Mouse (Mus musculus) MEL (cell line): ENCODE measurements around the gene Tenm3. TPM values are rescaled to one million over a fixed set of nuclear protein-coding genes. Genes with fewer than 3 reads are reported as not detected.

ENCODE experiments used
- DNase-seq: peaks from one replicate; pipeline ENCODE4 v3.0.0; 2011; ENCODE audit warnings: low read depth, low spot score
- H3K27ac ChIP-seq: 2 replicates; pipeline ENCODE4 v1.5.1; 2012; ENCODE audit warnings: low read depth, mild to moderate bottlenecking, control low read depth, low read length, moderate library complexity; ENCODE audit not compliant: control insufficient read depth
- H3K27me3 ChIP-seq, 2 experiments: fragments of 150-350 bp in 1 of 2; sonication (generic) in 1 of 2; 2 replicates each; pipeline ENCODE4 v1.6.1; 2012; ENCODE audit warnings: low read length in 2 of 2, mild to moderate bottlenecking in 2 of 2, improper control_type of control experiment in 1 of 2, moderate library complexity in 1 of 2; ENCODE audit not compliant: insufficient read depth in 2 of 2, control insufficient read depth in 1 of 2
- H3K36me3 ChIP-seq, 2 experiments: 2 replicates each; pipeline ENCODE4 v1.6.1; 2012 to 2014; ENCODE audit warnings: low read length in 2 of 2, improper control_type of control experiment in 1 of 2, inconsistent platforms in 1 of 2, mild to moderate bottlenecking in 1 of 2; ENCODE audit not compliant: insufficient read depth in 2 of 2, control insufficient read depth in 1 of 2
- H3K4me1 ChIP-seq, 2 experiments: fragments of 150-350 bp in 1 of 2; sonication (generic) in 1 of 2; 2 replicates each; pipeline ENCODE4 v1.6.1; 2012; ENCODE audit warnings: low read length in 2 of 2, improper control_type of control experiment in 1 of 2, mild to moderate bottlenecking in 1 of 2; ENCODE audit not compliant: insufficient read depth in 2 of 2, control insufficient read depth in 1 of 2
- H3K4me3 ChIP-seq, 2 experiments: fragments of 150-350 bp in 1 of 2; sonication (generic) in 1 of 2; 2 replicates each; pipeline ENCODE4 v1.5.1; 2012; ENCODE audit warnings: low read depth in 2 of 2, low read length in 2 of 2, mild to moderate bottlenecking in 2 of 2, moderate library complexity in 2 of 2, control low read depth in 1 of 2, improper control_type of control experiment in 1 of 2; ENCODE audit not compliant: control insufficient read depth in 1 of 2, insufficient read depth in 1 of 2
- H3K79me2 ChIP-seq: 2 replicates; pipeline ENCODE4 v1.6.1; 2012; ENCODE audit warnings: mild to moderate bottlenecking, low read length, moderate library complexity; ENCODE audit not compliant: control insufficient read depth, poor library complexity, insufficient read depth
- H3K9ac ChIP-seq: 2 replicates; pipeline ENCODE4 v1.6.1; 2012; ENCODE audit warnings: low read depth, mild to moderate bottlenecking, control low read depth, low read length, moderate library complexity; ENCODE audit not compliant: control insufficient read depth, poor library complexity, severe bottlenecking
- H3K9me3 ChIP-seq: fragments of 150-350 bp; sonication (generic); replicated peaks from 2 replicates; pipeline ENCODE4 v1.6.1; 2012; ENCODE audit warnings: mild to moderate bottlenecking, low read length, improper control_type of control experiment, moderate library complexity; ENCODE audit not compliant: insufficient read depth
- BHLHE40 ChIP-seq: IDR thresholded peaks from 2 replicates; pipeline ENCODE4 v1.6.1; 2012; ENCODE audit warnings: low read depth, mild to moderate bottlenecking, inconsistent platforms, low read length, improper control_type of control experiment, borderline replicate concordance
- CHD1 ChIP-seq: IDR thresholded peaks from 2 replicates; pipeline ENCODE4 v1.6.1; 2012; ENCODE audit warnings: low read depth, mild to moderate bottlenecking, inconsistent platforms, low read length, improper control_type of control experiment
- E2F4 ChIP-seq: IDR thresholded peaks from 2 replicates; pipeline ENCODE4 v1.6.1; 2011; ENCODE audit warnings: low read depth, low read length, improper control_type of control experiment, borderline replicate concordance
- ELF1 ChIP-seq: IDR thresholded peaks from 2 replicates; pipeline ENCODE4 v1.6.1; 2014; ENCODE audit warnings: low read depth, mild to moderate bottlenecking, inconsistent platforms, low read length, improper control_type of control experiment, moderate library complexity
- EP300 ChIP-seq, 2 experiments: IDR thresholded peaks; 2 replicates each; pipeline ENCODE4 v1.6.1; 2011; ENCODE audit warnings: improper control_type of control experiment in 2 of 2, low read length in 2 of 2, low read depth in 1 of 2, mild to moderate bottlenecking in 1 of 2
- ETS1 ChIP-seq: IDR thresholded peaks from 2 replicates; pipeline ENCODE4 v1.6.1; 2012; ENCODE audit warnings: low read depth, mild to moderate bottlenecking, inconsistent platforms, low read length, improper control_type of control experiment, moderate library complexity
- GABPA ChIP-seq: IDR thresholded peaks from 2 replicates; pipeline ENCODE4 v1.6.1; 2012; ENCODE audit warnings: low read depth, mild to moderate bottlenecking, inconsistent platforms, low read length, improper control_type of control experiment, moderate library complexity
- HCFC1 ChIP-seq: IDR thresholded peaks from 2 replicates; pipeline ENCODE4 v1.6.1; 2012; ENCODE audit warnings: low read depth, mild to moderate bottlenecking, inconsistent platforms, low read length, improper control_type of control experiment, moderate library complexity
- JUND ChIP-seq: IDR thresholded peaks from 2 replicates; pipeline ENCODE4 v1.6.1; 2011; ENCODE audit warnings: low read depth, mild to moderate bottlenecking, improper control_type of control experiment, low read length
- MAZ ChIP-seq: IDR thresholded peaks from 2 replicates; pipeline ENCODE4 v1.6.1; 2012; ENCODE audit warnings: low read depth, mild to moderate bottlenecking, inconsistent platforms, low read length, improper control_type of control experiment
- MEF2A ChIP-seq: IDR thresholded peaks from 2 replicates; pipeline ENCODE4 v1.6.1; 2014; ENCODE audit warnings: low read depth, mild to moderate bottlenecking, inconsistent platforms, low read length, improper control_type of control experiment; ENCODE audit not compliant: poor library complexity, insufficient replicate concordance, severe bottlenecking; ENCODE audit errors: extremely low read depth
- MYB ChIP-seq: IDR thresholded peaks from 2 replicates; pipeline ENCODE4 v1.6.1; 2011; ENCODE audit warnings: mild to moderate bottlenecking, low read depth, low read length, improper control_type of control experiment
- NELFE ChIP-seq: IDR thresholded peaks from 2 replicates; pipeline ENCODE4 v1.6.1; 2011; ENCODE audit warnings: low read depth, low read length, improper control_type of control experiment
- NRF1 ChIP-seq: IDR thresholded peaks from 2 replicates; pipeline ENCODE4 v1.6.1; 2014; ENCODE audit warnings: low read depth, mild to moderate bottlenecking, inconsistent platforms, low read length, improper control_type of control experiment, moderate library complexity; ENCODE audit not compliant: poor library complexity, insufficient read depth, severe bottlenecking
- POLR2A ChIP-seq, 2 experiments: IDR thresholded peaks; 2 replicates each; pipeline ENCODE4 v1.6.1; 2011 to 2012; ENCODE audit warnings: low read length in 2 of 2, mild to moderate bottlenecking in 2 of 2, control low read depth in 1 of 2, improper control_type of control experiment in 1 of 2, low read depth in 1 of 2, moderate library complexity in 1 of 2; ENCODE audit not compliant: control insufficient read depth in 1 of 2, insufficient read depth in 1 of 2, poor library complexity in 1 of 2
- SIN3A ChIP-seq: IDR thresholded peaks from 2 replicates; pipeline ENCODE4 v1.6.1; 2012; ENCODE audit warnings: low read length, improper control_type of control experiment, inconsistent platforms
- TAL1 ChIP-seq: IDR thresholded peaks from 2 replicates; pipeline ENCODE4 v1.6.1; 2012; ENCODE audit warnings: mild to moderate bottlenecking, inconsistent platforms, low read length, moderate library complexity, mixed read lengths
- UBTF ChIP-seq: IDR thresholded peaks from 2 replicates; pipeline ENCODE4 v1.6.1; 2012; ENCODE audit warnings: low read depth, mild to moderate bottlenecking, inconsistent platforms, low read length, improper control_type of control experiment, moderate library complexity, borderline replicate concordance; ENCODE audit not compliant: insufficient read depth
- USF1 ChIP-seq: IDR thresholded peaks from 2 replicates; pipeline ENCODE4 v1.6.1; 2014; ENCODE audit warnings: low read depth, mild to moderate bottlenecking, inconsistent platforms, low read length, improper control_type of control experiment, moderate library complexity
- USF2 ChIP-seq, 2 experiments: IDR thresholded peaks; 2 replicates each; pipeline ENCODE4 v1.6.1; 2011 to 2012; ENCODE audit warnings: improper control_type of control experiment in 2 of 2, low read length in 2 of 2, borderline replicate concordance in 1 of 2, inconsistent platforms in 1 of 2, low read depth in 1 of 2, mild to moderate bottlenecking in 1 of 2; ENCODE audit not compliant: insufficient read depth in 1 of 2
- ZC3H11A ChIP-seq: IDR thresholded peaks from 2 replicates; pipeline ENCODE4 v1.6.1; 2012; ENCODE audit warnings: low read depth, mild to moderate bottlenecking, inconsistent platforms, low read length, improper control_type of control experiment
- ZKSCAN1 ChIP-seq: IDR thresholded peaks from 2 replicates; pipeline ENCODE4 v1.6.1; 2012; ENCODE audit warnings: low read depth, mild to moderate bottlenecking, inconsistent platforms, low read length, improper control_type of control experiment, moderate library complexity
- ZMIZ1 ChIP-seq: IDR thresholded peaks from 2 replicates; pipeline ENCODE4 v1.6.1; 2012; ENCODE audit warnings: low read depth, mild to moderate bottlenecking, inconsistent platforms, low read length, improper control_type of control experiment, moderate library complexity
- polyA plus RNA-seq, 2 experiments: library from polyadenylated mRNA; stranded (reverse) in 1 of 2; unstranded in 1 of 2; fragments of >175 nt in 1 of 2; fragments of >200 nt in 1 of 2; gene quantifications; 2 replicates each; pipeline versions ENCODE4 v1.2.1 to v1.2.4; 2012; ENCODE audit warnings: low replicate concordance in 2 of 2, low read depth in 1 of 2; ENCODE audit not compliant: insufficient read length in 2 of 2, insufficient read depth in 1 of 2, missing spikeins in 1 of 2
- total RNA-seq: library from RNA; depleted of rRNA; stranded (reverse); fragments of 300-350 nt; gene quantifications from 2 replicates; pipeline ENCODE4 v1.2.3, GENCODE M21; 2012

The Tenm3 gene
- total and polyA plus RNA-seq, 3 experiments, result not detected

DNA sequence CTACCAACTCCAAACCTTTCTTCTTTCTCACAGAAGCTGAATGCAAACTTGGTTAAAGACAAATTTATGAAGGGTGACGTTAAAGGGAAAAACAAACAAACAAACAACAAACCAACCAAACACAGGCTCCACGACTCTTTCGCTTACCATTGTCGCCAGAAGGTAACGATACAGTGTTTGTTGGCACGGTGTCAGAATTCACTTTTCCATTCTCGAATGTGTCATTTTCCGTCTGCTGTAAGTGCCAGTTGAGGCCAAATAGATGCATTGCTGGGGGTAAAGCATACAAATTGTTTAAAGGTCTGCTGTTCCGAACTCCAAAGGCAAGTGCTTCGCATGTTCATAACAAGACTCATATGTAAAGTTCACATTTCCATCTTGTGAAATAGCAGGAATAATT is 476.6 kb downstream of the Tenm3 start:
- Histone ChIP-seq H3K9ac (no peak overlapping the region), H3K9me3 (no peaks in the 10 kb centered on the region), H3K36me3 (no peaks in the 10 kb centered on the region), H3K79me2 (no peaks in the 10 kb centered on the region), H3K4me3 (no peak overlapping the region), H3K27me3 (no peaks in the 10 kb centered on the region), H3K27ac (no peak overlapping the region), H3K4me1 (no peaks in the 10 kb centered on the region)
- DNase-seq, result no peak
- TF ChIP-seq USF2 (IDR thresholded peaks at IDR 0.05; ENCODE audit: borderline replicate concordance in 1 of 2, insufficient read depth in 1 of 2, low read depth in 1 of 2, low read length in 2 of 2) (no peak), BHLHE40 (no peak), E2F4 (no peak), TAL1 (no peak), MEF2A (no peak), NRF1 (no peak), NELFE (no peak), GABPA (no peak), MYB (no peak), POLR2A (IDR thresholded peaks at IDR 0.05; ENCODE audit: control insufficient read depth in 1 of 2, insufficient read depth in 1 of 2, low read depth in 1 of 2, low read length in 2 of 2, poor library complexity in 1 of 2) (no peak), HCFC1 (no peak), ZKSCAN1 (no peak), ZMIZ1 (no peak)

- no peak overlapping the region for H3K9ac ChIP-seq
- no peak overlapping the region for H3K27ac ChIP-seq
- no peaks in the 10 kb centered on the region for H3K9me3 ChIP-seq
- H3K4me3 ChIP-seq, result no peak overlapping the region
- no peaks in the 10 kb centered on the region for H3K27me3 ChIP-seq
- TF ChIP-seq CHD1 (no peak), JUND (no peak), GABPA (no peak), MEF2A (no peak), SIN3A (no peak), EP300 (IDR thresholded peaks at IDR 0.05; ENCODE audit: low read depth in 1 of 2, low read length in 2 of 2) (no peak), USF1 (no peak), ETS1 (no peak), ELF1 (no peak), MAZ (no peak), USF2 (IDR thresholded peaks at IDR 0.05; ENCODE audit: borderline replicate concordance in 1 of 2, insufficient read depth in 1 of 2, low read depth in 1 of 2, low read length in 2 of 2) (no peak), UBTF (no peak), ZC3H11A (no peak)
- TF ChIP-seq, all 39 proteins: peak for 0
- H3K79me2 ChIP-seq, result no peaks in the 10 kb centered on the region
- no peak for DNase-seq
- no peaks in the 10 kb centered on the region for H3K4me1 ChIP-seq
- no peaks in the 10 kb centered on the region for H3K36me3 ChIP-seq
These were observed 486.9 kb downstream of the Tenm3 start for GRCm38 (mm10) chr8:48356849-48357248.
